Mouse (Mus musculus) G1E (cell line): ENCODE measurements around the gene Cfap100.

Experiments
- CTCF ChIP-seq: IDR thresholded peaks from 2 replicates; pipeline ENCODE4 v1.5.1; 2012; ENCODE audit warnings: low read depth, low read length, inconsistent platforms, mixed read lengths
- GATA1 ChIP-seq: IDR thresholded peaks from 2 replicates; pipeline ENCODE4 v1.6.1; 2012; ENCODE audit warnings: borderline replicate concordance, low read length, inconsistent platforms, mixed read lengths
- POLR2AphosphoS5 ChIP-seq: IDR thresholded peaks from 2 replicates; pipeline ENCODE4 v1.6.1; 2012; ENCODE audit warnings: low read depth, low read length, inconsistent platforms; ENCODE audit not compliant: insufficient replicate concordance

- TF ChIP-seq CTCF = no peak
- TF ChIP-seq GATA1 = no peak
- TF ChIP-seq POLR2AphosphoS5 = no peak; the same call in 1 of the 2 replicates
These were observed 44.1 kb upstream of the Cfap100 start for GRCm38 (mm10) chr6:90472697-90473096.
